Mouse (Mus musculus): ENCODE results near the gene Map3k7. TPM values are rescaled to one million over a fixed set of nuclear protein-coding genes. Genes with fewer than 3 reads are reported as not detected.

Gene Map3k7
- polyA plus RNA-seq (2015; fragmentation: Nextera tagmentation; extraction: Ambion mirVana), result 11.9 and 12.0 TPM in 2 replicates

- peak within 1 kb of the TSS; percentile 88 for H3K4me3 ChIP-seq (ENCODE audit: low read depth, low read length)
- H3K27me3 ChIP-seq (replicated peaks; ENCODE audit: control insufficient read depth, insufficient read depth, low read length), result no peaks in the 10 kb centered on the region
- peaks cover 7% of the 10 kb centered on the region; the same call in 1 of the 2 replicates for H3K4me1 ChIP-seq (replicated peaks; ENCODE audit: control insufficient read depth, insufficient read depth, low read length)
- no peak for TF ChIP-seq CTCF (IDR thresholded peaks at IDR 0.05; ENCODE audit: low read depth)
- no peaks in the 10 kb centered on the region for H3K36me3 ChIP-seq (ENCODE audit: control insufficient read depth, insufficient read depth)
- H3K9ac ChIP-seq (ENCODE audit: low read depth, low read length), result peak within 1 kb of the TSS; percentile 92
- peak within 1 kb of the TSS; percentile 88 for H3K4me2 ChIP-seq (replicated peaks; ENCODE audit: low read depth)
- peak within 1 kb of the TSS; percentile 97 for H3K27ac ChIP-seq (ENCODE audit: low read depth, low read length)
- WGBS, result under 1% methylated on average over 88 of the region's 88 CpGs
- ATAC-seq, result peak; percentile 98
- H3K9me3 ChIP-seq (ENCODE audit: control insufficient read depth), result no peaks in the 10 kb centered on the region
Observed at GRCm38 (mm10) chr4:31963354-31964193, at the start of gene Map3k7. Gene Map3k7 (plus strand): TSS chr4:31964097.

GRCm38 (mm10) chr4:31915114-31915513, 48.8 kb upstream of the Map3k7 start:
- Histone ChIP-seq H3K36me3 (ENCODE audit: control insufficient read depth, insufficient read depth) (no peaks in the 10 kb centered on the region), H3K9me3 (ENCODE audit: control insufficient read depth) (no peaks in the 10 kb centered on the region), H3K4me3 (ENCODE audit: low read depth, low read length) (no peak overlapping the region), H3K4me2 (replicated peaks; ENCODE audit: low read depth) (no peak overlapping the region), H3K27me3 (replicated peaks; ENCODE audit: control insufficient read depth, insufficient read depth, low read length) (no peaks in the 10 kb centered on the region), H3K27ac (ENCODE audit: low read depth, low read length) (no peak overlapping the region), H3K9ac (ENCODE audit: low read depth, low read length) (no peak overlapping the region), H3K4me1 (replicated peaks; ENCODE audit: control insufficient read depth, insufficient read depth, low read length) (no peaks in the 10 kb centered on the region)
- 86% methylated on average over 11 of the region's 11 CpGs for WGBS
- no peak for ATAC-seq
- TF ChIP-seq CTCF (IDR thresholded peaks at IDR 0.05; ENCODE audit: low read depth), result no peak

GRCm38 (mm10) chr4:31918717-31919116, 45.2 kb upstream of the Map3k7 start:
- Histone ChIP-seq H3K27ac (ENCODE audit: low read depth, low read length) (no peak overlapping the region), H3K36me3 (ENCODE audit: control insufficient read depth, insufficient read depth) (no peaks in the 10 kb centered on the region), H3K4me1 (replicated peaks; ENCODE audit: control insufficient read depth, insufficient read depth, low read length) (no peaks in the 10 kb centered on the region), H3K9me3 (ENCODE audit: control insufficient read depth) (no peaks in the 10 kb centered on the region), H3K9ac (ENCODE audit: low read depth, low read length) (no peak overlapping the region), H3K27me3 (replicated peaks; ENCODE audit: control insufficient read depth, insufficient read depth, low read length) (no peaks in the 10 kb centered on the region), H3K4me3 (ENCODE audit: low read depth, low read length) (no peak overlapping the region), H3K4me2 (replicated peaks; ENCODE audit: low read depth) (no peak overlapping the region)
- 94% methylated on average over 5 of the region's 5 CpGs for WGBS
- no peak for ATAC-seq
- no peak for TF ChIP-seq CTCF (IDR thresholded peaks at IDR 0.05; ENCODE audit: low read depth)

GRCm38 (mm10) chr4:31922215-31922614, 41.7 kb upstream of the Map3k7 start:
- no peak overlapping the region for H3K27ac ChIP-seq (ENCODE audit: low read depth, low read length)
- ATAC-seq, result no peak
- WGBS, result 72% methylated on average over 7 of the region's 7 CpGs
- no peak overlapping the region for H3K4me2 ChIP-seq (replicated peaks; ENCODE audit: low read depth)
- no peaks in the 10 kb centered on the region for H3K9me3 ChIP-seq (ENCODE audit: control insufficient read depth)
- no peak overlapping the region for H3K9ac ChIP-seq (ENCODE audit: low read depth, low read length)
- H3K27me3 ChIP-seq (replicated peaks; ENCODE audit: control insufficient read depth, insufficient read depth, low read length), result no peaks in the 10 kb centered on the region
- no peaks in the 10 kb centered on the region for H3K36me3 ChIP-seq (ENCODE audit: control insufficient read depth, insufficient read depth)
- TF ChIP-seq CTCF (IDR thresholded peaks at IDR 0.05; ENCODE audit: low read depth), result no peak
- no peak overlapping the region for H3K4me3 ChIP-seq (ENCODE audit: low read depth, low read length)
- H3K4me1 ChIP-seq (replicated peaks; ENCODE audit: control insufficient read depth, insufficient read depth, low read length), result no peaks in the 10 kb centered on the region

- no peak overlapping the region for H3K9ac ChIP-seq (ENCODE audit: low read depth, low read length)
- no peaks in the 10 kb centered on the region for H3K4me1 ChIP-seq (replicated peaks; ENCODE audit: control insufficient read depth, insufficient read depth, low read length)
- TF ChIP-seq CTCF (IDR thresholded peaks at IDR 0.05; ENCODE audit: low read depth), result no peak
- no peaks in the 10 kb centered on the region for H3K36me3 ChIP-seq (ENCODE audit: control insufficient read depth, insufficient read depth)
- 74% methylated on average over 8 of the region's 8 CpGs for whole genome bisulfite sequencing
- H3K27ac ChIP-seq (ENCODE audit: low read depth, low read length), result no peak overlapping the region
- no peak overlapping the region for H3K4me3 ChIP-seq (ENCODE audit: low read depth, low read length)
- no peak overlapping the region for H3K4me2 ChIP-seq (replicated peaks; ENCODE audit: low read depth)
- no peaks in the 10 kb centered on the region for H3K9me3 ChIP-seq (ENCODE audit: control insufficient read depth)
- no peak for ATAC-seq
- H3K27me3 ChIP-seq (replicated peaks; ENCODE audit: control insufficient read depth, insufficient read depth, low read length), result no peaks in the 10 kb centered on the region
Observed at GRCm38 (mm10) chr4:31923437-31923836, 40.5 kb upstream of the Map3k7 start.

- H3K36me3 ChIP-seq (ENCODE audit: control insufficient read depth, insufficient read depth), result no peaks in the 10 kb centered on the region
- 41% methylated on average over 14 of the region's 14 CpGs for WGBS
- H3K27me3 ChIP-seq (replicated peaks; ENCODE audit: control insufficient read depth, insufficient read depth, low read length), result no peaks in the 10 kb centered on the region
- H3K4me3 ChIP-seq (ENCODE audit: low read depth, low read length), result no peak overlapping the region
- H3K4me1 ChIP-seq (replicated peaks; ENCODE audit: control insufficient read depth, insufficient read depth, low read length), result no peaks in the 10 kb centered on the region
- no peak overlapping the region for H3K27ac ChIP-seq (ENCODE audit: low read depth, low read length)
- H3K9ac ChIP-seq (ENCODE audit: low read depth, low read length), result no peak overlapping the region
- no peaks in the 10 kb centered on the region for H3K9me3 ChIP-seq (ENCODE audit: control insufficient read depth)
- ATAC-seq, result no peak
- peak; percentile 21; the same call in 1 of the 2 replicates for TF ChIP-seq CTCF (IDR thresholded peaks at IDR 0.05; ENCODE audit: low read depth)
- H3K4me2 ChIP-seq (replicated peaks; ENCODE audit: low read depth), result no peak overlapping the region
Observed at GRCm38 (mm10) chr4:31924301-31925185, 39.4 kb upstream of the Map3k7 start.

Measured in intestine, postnatal 0 days (tissue).